Mouse (Mus musculus) brain, embryonic 14.5 days (tissue): Measurements from ENCODE around the gene Ncor1.

Experiments
- CTCF ChIP-seq: fragments of 200-500 bp; IDR thresholded peaks from 2 replicates; pipeline ENCODE4 v1.5.1; 2012; ENCODE audit warnings: inconsistent platforms, mild to moderate bottlenecking, moderate library complexity, borderline replicate concordance; ENCODE audit not compliant: insufficient read depth, insufficient read length; ENCODE audit errors: extremely low read depth
- POLR2A ChIP-seq: fragments of 200-500 bp; IDR thresholded peaks from 2 replicates; pipeline ENCODE4 v1.6.1; 2012; ENCODE audit warnings: mild to moderate bottlenecking, inconsistent platforms, borderline replicate concordance; ENCODE audit not compliant: poor library complexity, insufficient read depth, insufficient read length, severe bottlenecking; ENCODE audit errors: extremely low read depth

GRCm38 (mm10) chr11:62294121-62294520 lies 164.2 kb downstream of the Ncor1 start:
- TF ChIP-seq POLR2A (no peak), CTCF (no peak)
